Mouse (Mus musculus) midbrain, embryonic 13.5 days (tissue): Measurements from ENCODE around the gene Slc10a4. TPM values are rescaled to one million over a fixed set of nuclear protein-coding genes. Genes with fewer than 3 reads are reported as not detected.

Experiments used
- ATAC-seq: fragments of 200-750 bp; cut with Nextera tagmentation; 2 replicates; pipeline ENCODE4 v1.8.0; 2017; ENCODE audit warnings: mild to moderate bottlenecking, moderate TSS enrichment, moderate library complexity
- H3K27ac ChIP-seq: fragments of 300-500 bp; sonication (generic); 2 replicates; pipeline ENCODE4 v1.5.1; 2015; ENCODE audit warnings: inconsistent platforms, mild to moderate bottlenecking, moderate library complexity
- H3K27me3 ChIP-seq: fragments of 300-500 bp; sonication (generic); 2 replicates; pipeline ENCODE4 v1.6.1; 2015; ENCODE audit warnings: mild to moderate bottlenecking, inconsistent platforms
- H3K36me3 ChIP-seq: fragments of 300-500 bp; sonication (generic); 2 replicates; pipeline ENCODE4 v1.6.1; 2015; ENCODE audit warnings: mild to moderate bottlenecking, inconsistent platforms
- H3K4me1 ChIP-seq: fragments of 300-500 bp; sonication (generic); replicated peaks from 2 replicates; pipeline ENCODE4 v1.6.1; 2015; ENCODE audit warnings: inconsistent platforms
- H3K4me2 ChIP-seq: fragments of 300-500 bp; sonication (generic); replicated peaks from 2 replicates; pipeline ENCODE4 v1.6.1; 2015; ENCODE audit warnings: moderate library complexity, mild to moderate bottlenecking, inconsistent platforms
- H3K4me3 ChIP-seq: fragments of 300-500 bp; sonication (generic); replicated peaks from 2 replicates; pipeline ENCODE4 v1.5.1; 2015; ENCODE audit warnings: mild to moderate bottlenecking, inconsistent platforms
- H3K9ac ChIP-seq: fragments of 300-500 bp; sonication (generic); replicated peaks from 2 replicates; pipeline ENCODE4 v1.6.1; 2015; ENCODE audit warnings: mild to moderate bottlenecking, inconsistent platforms
- H3K9me3 ChIP-seq: fragments of 300-500 bp; sonication (generic); 2 replicates; pipeline ENCODE4 v1.6.1; 2016; ENCODE audit warnings: mild to moderate bottlenecking, inconsistent platforms
- WGBS: fragments of 180-500 bp; shearing (Covaris S2); methylation state at CpG from one replicate; pipeline ENCODE4 v1.1.7; 2015; 5-methylcytosine and 5-hydroxymethylcytosine counted together
- polyA plus RNA-seq: library from polyadenylated mRNA; unstranded; fragments of >200 nt; fragmentation: Nextera tagmentation; extraction: Ambion mirVana; gene quantifications from 2 replicates; pipeline ENCODE4 v1.2.1, GENCODE M21; 2015

Slc10a4 gene
- polyA plus RNA-seq, 1 experiment from 2014 or later: 28.6 TPM

DNA sequence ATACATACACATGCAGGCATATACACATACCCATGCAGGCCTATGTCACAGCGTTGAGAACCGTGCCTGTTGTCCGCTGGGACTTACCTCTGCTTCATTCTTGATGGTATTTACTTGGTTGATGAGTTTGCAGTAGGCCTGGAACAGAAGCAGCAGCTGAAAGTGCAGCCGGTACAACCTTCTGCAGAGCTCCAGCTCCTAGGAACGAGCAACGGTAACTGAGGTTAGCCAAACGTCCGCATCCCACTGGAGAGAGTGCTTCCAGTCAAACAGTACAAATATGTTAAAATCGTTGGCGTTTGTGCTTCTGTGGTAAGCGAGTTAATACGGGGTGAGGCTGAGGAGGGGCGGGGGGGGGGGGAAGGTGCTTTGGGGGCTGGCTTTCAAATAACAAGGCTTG is 17.1 kb downstream of the Slc10a4 start:
- WGBS: 93% methylated on average over 13 of the region's 13 CpGs
- H3K4me2 ChIP-seq: no peak overlapping the region
- H3K4me3 ChIP-seq: no peak overlapping the region
- ATAC-seq: no peak
- no peaks in the 10 kb centered on the region for H3K9me3 ChIP-seq
- no peaks in the 10 kb centered on the region for H3K27me3 ChIP-seq
- no peaks in the 10 kb centered on the region for H3K4me1 ChIP-seq
- H3K36me3 ChIP-seq: peaks cover 47% of the 10 kb centered on the region
- no peak overlapping the region for H3K9ac ChIP-seq
- no peak overlapping the region for H3K27ac ChIP-seq

GRCm38 (mm10) chr5:73028646-73029045 is 22.0 kb downstream of the Slc10a4 start:
- Histone ChIP-seq H3K27ac (0 out of 2 replicates have a peak overlapping the region, but pooled peaks have one; percentile 5), H3K4me1 (no peaks in the 10 kb centered on the region), H3K4me3 (no peak overlapping the region), H3K9me3 (no peaks in the 10 kb centered on the region), H3K27me3 (no peaks in the 10 kb centered on the region), H3K36me3 (peaks cover 77% of the 10 kb centered on the region), H3K9ac (no peak overlapping the region), H3K4me2 (no peak overlapping the region)
- 87% methylated on average over 13 of the region's 13 CpGs for WGBS
- ATAC-seq: no peak

DNA sequence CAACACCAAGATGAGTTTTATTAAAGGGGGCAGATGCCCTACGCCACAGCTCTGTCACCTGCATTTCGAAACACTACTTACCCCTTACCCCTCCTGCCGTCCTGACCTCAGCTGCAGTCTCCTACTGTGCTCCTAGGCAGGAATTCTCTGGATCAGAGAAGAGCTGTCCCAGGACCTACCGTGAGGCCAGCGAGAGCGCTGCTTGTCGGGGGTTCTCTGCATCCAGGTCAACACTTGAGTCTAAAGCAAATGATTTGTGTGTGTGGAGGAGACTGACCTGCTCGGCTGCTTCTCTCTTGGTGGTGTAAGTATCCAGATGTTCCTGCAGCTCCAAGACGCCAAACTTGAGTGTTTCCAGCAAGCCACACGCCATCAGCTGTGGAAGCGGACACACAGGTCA is 25.8 kb downstream of the Slc10a4 start:
- H3K27ac ChIP-seq: no peak overlapping the region
- H3K9ac ChIP-seq: no peak overlapping the region
- WGBS: 89% methylated on average over 11 of the region's 11 CpGs
- no peaks in the 10 kb centered on the region for H3K9me3 ChIP-seq
- H3K36me3 ChIP-seq: peaks cover 76% of the 10 kb centered on the region
- no peak for ATAC-seq
- H3K4me2 ChIP-seq: no peak overlapping the region
- H3K4me1 ChIP-seq: no peaks in the 10 kb centered on the region
- H3K4me3 ChIP-seq: no peak overlapping the region
- no peaks in the 10 kb centered on the region for H3K27me3 ChIP-seq

DNA sequence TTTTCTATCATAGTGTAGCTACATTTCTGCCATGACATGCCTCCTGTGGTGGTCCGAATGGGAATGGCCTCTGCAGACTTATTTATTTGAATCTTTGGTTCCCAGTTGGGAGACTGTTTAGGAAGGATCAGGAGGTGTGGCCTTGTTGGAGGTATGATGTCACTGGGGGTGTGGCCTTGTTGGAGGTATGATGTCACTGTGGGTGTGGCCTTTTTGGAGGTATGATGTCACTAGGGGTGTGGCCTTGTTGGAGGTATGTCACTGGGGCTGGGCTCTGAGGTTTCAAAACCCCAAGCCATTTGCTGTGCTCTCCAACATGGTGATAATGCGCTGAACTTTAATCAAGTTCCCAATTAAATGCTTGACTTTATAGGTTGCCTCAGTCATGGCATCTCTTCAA is 37.4 kb downstream of the Slc10a4 start:
- H3K9me3 ChIP-seq: no peaks in the 10 kb centered on the region
- H3K27ac ChIP-seq: no peak overlapping the region
- WGBS: 94% methylated on average over 2 of the region's 2 CpGs
- H3K9ac ChIP-seq: no peak overlapping the region
- H3K4me2 ChIP-seq: no peak overlapping the region
- no peaks in the 10 kb centered on the region for H3K27me3 ChIP-seq
- peaks cover 61% of the 10 kb centered on the region for H3K36me3 ChIP-seq
- no peak overlapping the region for H3K4me3 ChIP-seq
- no peak for ATAC-seq
- H3K4me1 ChIP-seq: no peaks in the 10 kb centered on the region

GRCm38 (mm10) chr5:73047651-73048245 is 41.1 kb downstream of the Slc10a4 start:
- ATAC-seq: no peak
- 89% methylated on average over 7 of the region's 7 CpGs for WGBS
- no peak overlapping the region for H3K4me3 ChIP-seq

GRCm38 (mm10) chr5:73053933-73054332 is 47.2 kb downstream of the Slc10a4 start:
- Histone ChIP-seq H3K36me3 (peaks cover 85% of the 10 kb centered on the region), H3K9me3 (no peaks in the 10 kb centered on the region), H3K4me3 (no peak overlapping the region), H3K27ac (no peak overlapping the region), H3K4me1 (no peaks in the 10 kb centered on the region), H3K4me2 (no peak overlapping the region), H3K27me3 (no peaks in the 10 kb centered on the region), H3K9ac (no peak overlapping the region)
- WGBS: 95% methylated on average over 8 of the region's 8 CpGs
- no peak for ATAC-seq

More at GRCm38 (mm10) chr5:73047651-73048245, 41.1 kb downstream of the Slc10a4 start:
- Histone ChIP-seq H3K9me3 (no peaks in the 10 kb centered on the region), H3K36me3 (peaks cover 88% of the 10 kb centered on the region), H3K9ac (no peak overlapping the region), H3K27me3 (no peaks in the 10 kb centered on the region), H3K4me2 (no peak overlapping the region), H3K4me1 (no peaks in the 10 kb centered on the region), H3K27ac (no peak overlapping the region)

DNA sequence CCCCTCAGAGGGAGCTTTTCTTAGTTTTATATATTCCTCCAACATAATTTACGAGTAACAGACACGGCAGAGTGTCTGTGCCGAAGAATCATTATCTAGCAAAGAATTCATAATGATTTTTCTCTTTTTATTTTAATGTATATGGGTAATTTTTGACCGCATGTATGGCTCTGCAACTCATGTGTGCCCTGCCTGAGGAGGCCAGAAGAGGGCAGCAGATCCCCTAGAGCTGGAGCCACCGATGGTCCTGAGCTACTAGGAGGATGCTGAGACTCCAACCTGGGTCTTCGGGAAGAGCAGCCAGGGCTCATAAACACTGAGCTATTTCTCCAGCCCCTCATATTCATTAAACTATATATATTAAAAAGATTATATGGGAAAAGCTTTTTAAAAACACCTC is 49.8 kb downstream of the Slc10a4 start:
- peaks cover 62% of the 10 kb centered on the region for H3K36me3 ChIP-seq
- 93% methylated on average over 6 of the region's 6 CpGs for WGBS

GRCm38 (mm10) chr5:73056937-73057336 is 50.3 kb downstream of the Slc10a4 start:
- ATAC-seq: no peak
- H3K9ac ChIP-seq: no peak overlapping the region
- H3K4me3 ChIP-seq: no peak overlapping the region
- 92% methylated on average over 5 of the region's 5 CpGs for WGBS
- no peaks in the 10 kb centered on the region for H3K27me3 ChIP-seq
- H3K9me3 ChIP-seq: no peaks in the 10 kb centered on the region
- peaks cover 57% of the 10 kb centered on the region for H3K36me3 ChIP-seq
- H3K27ac ChIP-seq: no peak overlapping the region
- no peak overlapping the region for H3K4me2 ChIP-seq
- H3K4me1 ChIP-seq: peaks cover 5% of the 10 kb centered on the region; the same call in 1 of the 2 replicates

More for the DNA sequence above, 49.8 kb downstream of the Slc10a4 start:
- no peak overlapping the region for H3K4me2 ChIP-seq
- H3K27ac ChIP-seq: no peak overlapping the region
- H3K4me1 ChIP-seq: peaks cover under 1% of the 10 kb centered on the region; the same call in 1 of the 2 replicates
- no peak overlapping the region for H3K4me3 ChIP-seq
- no peaks in the 10 kb centered on the region for H3K27me3 ChIP-seq
- no peak overlapping the region for H3K9ac ChIP-seq
- no peak for ATAC-seq
- no peaks in the 10 kb centered on the region for H3K9me3 ChIP-seq

- H3K27me3 ChIP-seq: no peaks in the 10 kb centered on the region
- no peak overlapping the region for H3K9ac ChIP-seq
- H3K27ac ChIP-seq: no peak overlapping the region
- ATAC-seq: 0 out of 2 replicates have a peak, but pooled peaks have one; percentile 20
- no peaks in the 10 kb centered on the region for H3K9me3 ChIP-seq
- peaks cover 45% of the 10 kb centered on the region for H3K36me3 ChIP-seq
- WGBS: 61% methylated on average over 11 of the region's 11 CpGs
- no peak overlapping the region for H3K4me3 ChIP-seq
- no peak overlapping the region for H3K4me2 ChIP-seq
- peaks cover 5% of the 10 kb centered on the region; the same call in 1 of the 2 replicates for H3K4me1 ChIP-seq
Observed at GRCm38 (mm10) chr5:73061506-73062155, 54.9 kb downstream of the Slc10a4 start.

Other genes with a start within 250 kb of the Slc10a4 start
- gene Tec, start 138.4 kb upstream of the Slc10a4 start, polyA plus RNA-seq: 4.0 and 5.1 TPM in 2 replicates
- 17.5 and 18.1 TPM in 2 replicates for gene Slain2, start 92.6 kb upstream of the Slc10a4 start, polyA plus RNA-seq
- not detected in 2 replicates for gene Gm10135, start 32.2 kb upstream of the Slc10a4 start, polyA plus RNA-seq
- gene Fryl, start 249.7 kb downstream of the Slc10a4 start, polyA plus RNA-seq: 48.2 and 51.2 TPM in 2 replicates